Mouse (Mus musculus) midbrain, embryonic 13.5 days (tissue): ENCODE measurements at regions not wholly inside any gene's neighbourhood (a gene's known extent, or its start where the extent isn't known, plus 50 kb on each side); places are given as distances from the start of the nearest gene placed in this dataset.

Experiments used
- ATAC-seq: fragments of 200-750 bp; cut with Nextera tagmentation; 2 replicates; pipeline ENCODE4 v1.8.0; 2017; ENCODE audit warnings: mild to moderate bottlenecking, moderate TSS enrichment, moderate library complexity
- H3K27ac ChIP-seq: fragments of 300-500 bp; sonication (generic); 2 replicates; pipeline ENCODE4 v1.5.1; 2015; ENCODE audit warnings: inconsistent platforms, mild to moderate bottlenecking, moderate library complexity
- H3K27me3 ChIP-seq: fragments of 300-500 bp; sonication (generic); 2 replicates; pipeline ENCODE4 v1.6.1; 2015; ENCODE audit warnings: mild to moderate bottlenecking, inconsistent platforms
- H3K36me3 ChIP-seq: fragments of 300-500 bp; sonication (generic); 2 replicates; pipeline ENCODE4 v1.6.1; 2015; ENCODE audit warnings: mild to moderate bottlenecking, inconsistent platforms
- H3K4me1 ChIP-seq: fragments of 300-500 bp; sonication (generic); replicated peaks from 2 replicates; pipeline ENCODE4 v1.6.1; 2015; ENCODE audit warnings: inconsistent platforms
- H3K4me2 ChIP-seq: fragments of 300-500 bp; sonication (generic); replicated peaks from 2 replicates; pipeline ENCODE4 v1.6.1; 2015; ENCODE audit warnings: moderate library complexity, mild to moderate bottlenecking, inconsistent platforms
- H3K4me3 ChIP-seq: fragments of 300-500 bp; sonication (generic); replicated peaks from 2 replicates; pipeline ENCODE4 v1.5.1; 2015; ENCODE audit warnings: mild to moderate bottlenecking, inconsistent platforms
- H3K9ac ChIP-seq: fragments of 300-500 bp; sonication (generic); replicated peaks from 2 replicates; pipeline ENCODE4 v1.6.1; 2015; ENCODE audit warnings: mild to moderate bottlenecking, inconsistent platforms
- H3K9me3 ChIP-seq: fragments of 300-500 bp; sonication (generic); 2 replicates; pipeline ENCODE4 v1.6.1; 2016; ENCODE audit warnings: mild to moderate bottlenecking, inconsistent platforms
- WGBS: fragments of 180-500 bp; shearing (Covaris S2); methylation state at CpG from one replicate; pipeline ENCODE4 v1.1.7; 2015; 5-methylcytosine and 5-hydroxymethylcytosine counted together

GRCm38 (mm10) chr13:28571716-28572115 is 314.4 kb downstream of the Gm11361 start:
- H3K4me3 ChIP-seq: no peak overlapping the region

GRCm38 (mm10) chr13:28563585-28563984 is 306.3 kb downstream of the Gm11361 start:
- Histone ChIP-seq H3K36me3 (no peaks in the 10 kb centered on the region), H3K9ac (no peak overlapping the region), H3K27me3 (no peaks in the 10 kb centered on the region), H3K4me2 (no peak overlapping the region), H3K4me1 (no peaks in the 10 kb centered on the region), H3K27ac (no peak overlapping the region), H3K4me3 (no peak overlapping the region), H3K9me3 (no peaks in the 10 kb centered on the region)
- 97% methylated on average over 2 of the region's 2 CpGs for WGBS
- ATAC-seq: no peak

More at GRCm38 (mm10) chr13:28571716-28572115, 314.4 kb downstream of the Gm11361 start:
- no peak for ATAC-seq
- WGBS: 84% methylated on average over 5 of the region's 5 CpGs
- no peak overlapping the region for H3K9ac ChIP-seq
- H3K27me3 ChIP-seq: no peaks in the 10 kb centered on the region
- H3K27ac ChIP-seq: no peak overlapping the region
- no peaks in the 10 kb centered on the region for H3K36me3 ChIP-seq
- no peak overlapping the region for H3K4me2 ChIP-seq
- H3K9me3 ChIP-seq: no peaks in the 10 kb centered on the region
- H3K4me1 ChIP-seq: no peaks in the 10 kb centered on the region

GRCm38 (mm10) chr13:28560081-28560480 is 302.8 kb downstream of the Gm11361 start:
- Histone ChIP-seq H3K36me3 (0 out of 2 replicates have a peak, but pooled peaks cover 4% of the 10 kb centered on the region), H3K27me3 (no peaks in the 10 kb centered on the region), H3K4me1 (peaks cover 1% of the 10 kb centered on the region), H3K9me3 (no peaks in the 10 kb centered on the region), H3K9ac (no peak overlapping the region), H3K4me3 (no peak overlapping the region), H3K27ac (no peak overlapping the region), H3K4me2 (no peak overlapping the region)
- no peak for ATAC-seq
- 55% methylated on average over 2 of the region's 2 CpGs for WGBS

- Histone ChIP-seq H3K4me2 (no peak overlapping the region), H3K27ac (no peak overlapping the region), H3K4me3 (no peak overlapping the region), H3K9me3 (no peaks in the 10 kb centered on the region), H3K9ac (no peak overlapping the region), H3K4me1 (peaks cover 30% of the 10 kb centered on the region), H3K27me3 (no peaks in the 10 kb centered on the region), H3K36me3 (0 out of 2 replicates have a peak, but pooled peaks cover 4% of the 10 kb centered on the region)
- no peak for ATAC-seq
- 93% methylated on average over 4 of the region's 4 CpGs for WGBS
Measured at GRCm38 (mm10) chr13:28557032-28557570, 299.8 kb downstream of the Gm11361 start.

GRCm38 (mm10) chr13:28556385-28556938 is 299.1 kb downstream of the Gm11361 start:
- Histone ChIP-seq H3K9me3 (no peaks in the 10 kb centered on the region), H3K9ac (no peak overlapping the region), H3K27me3 (no peaks in the 10 kb centered on the region), H3K36me3 (0 out of 2 replicates have a peak, but pooled peaks cover 4% of the 10 kb centered on the region), H3K4me1 (peaks cover 30% of the 10 kb centered on the region), H3K4me3 (no peak overlapping the region), H3K4me2 (no peak overlapping the region), H3K27ac (no peak overlapping the region)
- ATAC-seq: no peak
- WGBS: 84% methylated on average over 5 of the region's 5 CpGs

GRCm38 (mm10) chr13:28554143-28554830 is 297.0 kb downstream of the Gm11361 start:
- Histone ChIP-seq H3K4me3 (no peak overlapping the region), H3K9ac (no peak overlapping the region), H3K9me3 (no peaks in the 10 kb centered on the region), H3K27ac (peak overlapping the region; percentile 22; the same call in 1 of the 2 replicates), H3K4me2 (no peak overlapping the region), H3K4me1 (peaks cover 30% of the 10 kb centered on the region), H3K27me3 (no peaks in the 10 kb centered on the region), H3K36me3 (0 out of 2 replicates have a peak, but pooled peaks cover 4% of the 10 kb centered on the region)
- WGBS: 76% methylated on average over 12 of the region's 12 CpGs
- no peak for ATAC-seq

- H3K4me2 ChIP-seq: no peak overlapping the region
- 0 out of 2 replicates have a peak, but pooled peaks cover 4% of the 10 kb centered on the region for H3K36me3 ChIP-seq
- H3K9ac ChIP-seq: no peak overlapping the region; the same call in 1 of the 2 replicates
- H3K27me3 ChIP-seq: no peaks in the 10 kb centered on the region
- no peak overlapping the region for H3K4me3 ChIP-seq
- 47% methylated on average over 10 of the region's 10 CpGs for WGBS
- peak; percentile 80 for ATAC-seq
- peak overlapping the region; percentile 78 for H3K27ac ChIP-seq
- no peaks in the 10 kb centered on the region for H3K9me3 ChIP-seq
- peaks cover 30% of the 10 kb centered on the region for H3K4me1 ChIP-seq
Measured at GRCm38 (mm10) chr13:28552974-28553750, 295.8 kb downstream of the Gm11361 start.

- H3K4me1 ChIP-seq: peaks cover 30% of the 10 kb centered on the region
- no peaks in the 10 kb centered on the region for H3K9me3 ChIP-seq
- no peaks in the 10 kb centered on the region for H3K27me3 ChIP-seq
- H3K36me3 ChIP-seq: no peaks in the 10 kb centered on the region
- no peak overlapping the region for H3K27ac ChIP-seq
- H3K4me2 ChIP-seq: no peak overlapping the region
- no peak for ATAC-seq
- WGBS: 91% methylated on average over 6 of the region's 6 CpGs
- no peak overlapping the region for H3K9ac ChIP-seq
- no peak overlapping the region for H3K4me3 ChIP-seq
Measured at GRCm38 (mm10) chr13:28551555-28551954, 294.2 kb downstream of the Gm11361 start.

GRCm38 (mm10) chr13:28545797-28546196 is 288.5 kb downstream of the Gm11361 start:
- Histone ChIP-seq H3K9me3 (peaks cover 2% of the 10 kb centered on the region; the same call in 1 of the 2 replicates), H3K36me3 (no peaks in the 10 kb centered on the region), H3K4me3 (no peak overlapping the region), H3K4me2 (no peak overlapping the region), H3K9ac (no peak overlapping the region), H3K4me1 (peaks cover 23% of the 10 kb centered on the region), H3K27me3 (no peaks in the 10 kb centered on the region), H3K27ac (peak overlapping the region; percentile 86; the same call in 1 of the 2 replicates)
- WGBS: 96% methylated on average over 1 of the region's 1 CpGs
- peak; percentile 35 for ATAC-seq

GRCm38 (mm10) chr13:28545337-28545736 is 288.0 kb downstream of the Gm11361 start:
- H3K27ac ChIP-seq: peak overlapping the region; percentile 86; the same call in 1 of the 2 replicates
- H3K27me3 ChIP-seq: no peaks in the 10 kb centered on the region
- WGBS: 31% methylated on average over 2 of the region's 2 CpGs
- H3K4me3 ChIP-seq: no peak overlapping the region
- no peak overlapping the region for H3K9ac ChIP-seq
- H3K4me1 ChIP-seq: peaks cover 23% of the 10 kb centered on the region
- H3K36me3 ChIP-seq: no peaks in the 10 kb centered on the region
- H3K9me3 ChIP-seq: peaks cover 2% of the 10 kb centered on the region; the same call in 1 of the 2 replicates
- no peak overlapping the region for H3K4me2 ChIP-seq
- peak; percentile 60 for ATAC-seq

- Histone ChIP-seq H3K27ac (peak overlapping the region; percentile 86), H3K9me3 (peaks cover 2% of the 10 kb centered on the region; the same call in 1 of the 2 replicates), H3K36me3 (no peaks in the 10 kb centered on the region), H3K9ac (no peak overlapping the region), H3K27me3 (no peaks in the 10 kb centered on the region), H3K4me3 (no peak overlapping the region), H3K4me2 (peak overlapping the region; percentile 44), H3K4me1 (peaks cover 23% of the 10 kb centered on the region)
- ATAC-seq: no peak
- 58% methylated on average over 2 of the region's 2 CpGs for WGBS
Measured at GRCm38 (mm10) chr13:28544819-28545180, 287.5 kb downstream of the Gm11361 start.
